Mouse (Mus musculus) mouse embryonic stem cell (cell line): ENCODE measurements around the gene Slc30a2.
"Not testable (repeated sequence)": the region's sequence is repeated elsewhere in the genome, so short reads cannot be mapped to it uniquely, and the experiment has no call there.

ENCODE experiments used
- in situ Hi-C, 2 experiments: fragments of 300-500 bp; cut with MboI; formaldehyde crosslinking; loops; 1 replicate in 1 of 2; 3 replicates in 1 of 2; pipeline ENCODE4 v1.14.3; 2019 to 2020; ENCODE audit warnings: low sequenced_read_pairs in 2 of 2, low pct_unique_long_range_greater_than_20kb in 1 of 2, mixed read lengths in 1 of 2; ENCODE audit not compliant: unreplicated experiment in 1 of 2

Slc30a2 gene

DNA sequence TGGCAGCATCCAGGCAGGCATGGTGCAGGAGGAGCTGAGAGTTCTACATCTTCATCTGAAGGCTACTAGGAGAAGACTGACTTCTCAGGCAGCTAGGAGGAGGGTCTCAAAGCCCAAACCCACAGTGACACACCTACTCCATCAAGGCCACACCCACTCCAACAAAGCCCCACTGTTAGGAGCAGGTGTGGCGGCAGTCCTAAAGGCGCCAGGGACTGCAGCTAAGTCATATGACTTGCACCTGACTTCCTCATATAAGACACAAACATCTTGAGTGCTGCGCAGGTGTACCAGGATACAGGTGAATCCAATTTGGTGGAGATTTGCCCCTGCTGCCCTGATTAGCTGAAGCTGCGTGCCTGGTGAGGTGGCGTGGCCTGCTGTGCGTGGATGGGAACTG, 40.8 kb downstream of the Slc30a2 start, which contains the start of gene Extl1:
Gene Extl1, minus strand, starts transcription at position 101 of the 400 bp plus-strand sequence.
- in situ Hi-C loops = not testable (repeated sequence)

- in situ Hi-C loops = no loop called here
These were observed 44.3 kb downstream of the Slc30a2 start for GRCm38 (mm10) chr4:134387268-134387667.

- in situ Hi-C loops = no loop called here
These were observed 45.4 kb downstream of the Slc30a2 start for GRCm38 (mm10) chr4:134388397-134388796.

GRCm38 (mm10) chr4:134391636-134392035, 48.7 kb downstream of the Slc30a2 start:
- in situ Hi-C loops = loop anchor here (5.0 to 10.0 kb wide), 2 partner anchors 77 to 84 kb away; partner anchors contain the start of gene Trim63 (in 1 of the 2)

DNA sequence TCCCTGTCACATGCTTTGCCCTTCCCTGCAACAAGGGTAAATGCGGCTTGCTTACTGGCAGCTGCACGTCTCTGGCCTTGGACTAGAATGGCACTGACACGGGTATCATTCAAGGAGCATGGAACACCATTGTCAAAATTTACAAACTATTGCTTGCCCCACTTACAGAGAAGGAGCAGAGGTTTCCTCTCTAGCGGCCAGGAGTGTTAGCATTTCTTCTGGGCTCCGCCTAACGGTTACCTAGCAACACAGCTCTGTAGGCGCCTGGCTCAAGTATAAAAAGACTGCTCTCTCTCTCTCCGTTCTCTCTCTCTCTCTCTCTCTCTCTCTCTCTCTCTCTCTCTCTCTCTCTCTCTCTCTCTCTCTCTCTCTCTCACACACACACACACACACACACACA, 49.6 kb downstream of the Slc30a2 start:
- in situ Hi-C loops = loop anchor here (5.0 to 10.0 kb wide), 2 partner anchors 78 to 85 kb away; partner anchors contain the start of gene Trim63 (in 1 of the 2)

- in situ Hi-C loops = loop anchor here (5.0 to 10.0 kb wide), 2 partner anchors 78 to 86 kb away; partner anchors contain the start of gene Trim63 (in 1 of the 2)
These were observed 50.0 kb downstream of the Slc30a2 start for GRCm38 (mm10) chr4:134393026-134393425.

- in situ Hi-C loops = loop anchor here in 1 of 2 experiments (10.0 kb wide), 1 partner anchor 80 kb away; the partner anchor contains the start of gene Trim63
These were observed 52.2 kb downstream of the Slc30a2 start for GRCm38 (mm10) chr4:134395142-134395541.

DNA sequence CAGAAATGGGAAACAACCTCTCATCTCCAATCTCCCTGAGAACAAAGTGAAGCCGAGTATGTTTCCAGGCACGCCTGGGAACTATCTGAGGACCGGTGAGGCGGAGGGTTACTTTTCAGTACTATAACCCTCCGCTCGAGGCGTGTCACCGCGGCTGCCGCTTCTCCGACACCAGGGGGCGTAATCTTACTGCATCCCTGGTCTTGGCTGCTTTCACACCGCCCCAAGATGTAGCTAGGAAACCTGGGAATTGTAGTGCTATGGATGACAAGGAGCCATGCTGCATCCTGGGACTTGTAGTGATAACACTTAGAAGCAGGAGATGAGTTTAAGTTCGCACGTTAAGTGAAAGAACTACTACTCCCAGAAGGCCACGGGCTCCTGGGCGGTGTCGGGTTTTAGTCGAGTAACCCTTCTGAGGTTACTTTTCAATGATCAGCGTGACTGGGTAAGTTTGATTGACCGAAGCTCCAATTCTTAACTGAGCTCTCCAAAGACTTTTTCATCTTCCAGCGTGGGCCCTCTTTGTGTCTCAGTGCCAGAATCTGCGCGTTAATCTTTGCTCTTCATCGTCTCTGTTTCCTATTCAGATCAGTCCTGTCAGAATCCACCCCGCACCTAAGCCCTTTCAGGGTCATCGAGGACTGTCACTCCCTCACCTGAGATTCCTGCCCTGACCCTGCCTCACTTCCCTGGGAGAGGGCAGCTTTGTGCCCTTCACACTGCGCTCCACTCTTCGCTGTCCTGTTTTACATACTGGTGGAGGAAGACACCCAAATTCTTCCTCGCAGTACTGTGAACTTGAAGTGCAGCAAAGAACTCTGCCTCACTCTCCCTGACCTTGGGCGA, 53.2 kb downstream of the Slc30a2 start, which contains the start of gene Pafah2:
Gene Pafah2, plus strand, starts transcription at position 344 of the 849 bp plus-strand sequence.
- in situ Hi-C loops = loop anchor here in 1 of 2 experiments (10.0 kb wide), 1 partner anchor 81 kb away; the partner anchor contains the start of gene Trim63

DNA sequence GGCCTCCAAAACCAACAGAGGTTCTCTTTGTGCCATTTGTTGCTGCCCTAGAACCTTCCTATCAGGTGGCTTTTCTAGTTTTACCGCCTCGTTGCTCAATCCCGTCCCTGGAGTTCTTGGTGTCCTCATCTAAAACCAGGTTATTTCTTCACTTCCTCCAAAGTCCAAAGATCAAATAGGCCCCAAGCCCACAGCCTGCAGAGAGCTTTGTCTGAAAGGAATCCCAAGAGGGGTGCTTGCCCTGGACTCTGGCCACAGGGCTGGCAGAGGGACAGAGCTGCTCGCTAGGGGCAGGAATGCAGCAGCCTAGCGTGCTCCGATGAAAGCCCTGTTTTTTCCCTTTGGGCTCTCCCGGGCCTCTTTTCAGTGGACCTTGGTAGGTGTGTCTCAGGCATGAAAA, 54.1 kb downstream of the Slc30a2 start:
- in situ Hi-C loops = loop anchor here in 1 of 2 experiments (10.0 kb wide), 1 partner anchor 82 kb away; the partner anchor contains the start of gene Trim63

DNA sequence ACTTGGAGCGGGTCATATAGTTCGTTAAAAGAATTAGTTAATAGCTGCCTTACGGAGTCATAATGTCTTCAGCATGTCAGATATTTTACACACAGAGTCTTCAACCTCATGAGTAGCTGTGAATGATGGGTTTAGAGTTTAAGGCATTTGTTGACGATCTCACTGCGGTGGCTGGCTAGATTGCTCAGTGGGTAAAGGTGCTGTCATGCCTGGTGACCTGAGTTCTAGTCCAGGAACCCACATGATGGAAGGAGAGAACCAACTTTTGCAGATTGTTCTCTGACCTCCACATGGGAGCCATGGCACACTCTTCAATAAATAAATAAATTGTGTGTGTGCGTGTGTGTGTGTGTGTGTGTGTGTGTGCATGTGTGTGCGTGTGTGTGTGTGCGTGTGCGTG, 54.8 kb downstream of the Slc30a2 start:
- in situ Hi-C loops = loop anchor here in 1 of 2 experiments (10.0 kb wide), 1 partner anchor 83 kb away; the partner anchor contains the start of gene Trim63

- in situ Hi-C loops = loop anchor here in 1 of 2 experiments (5.0 kb wide), 1 partner anchor 77 kb away; no protein-coding TSS in a partner anchor
These were observed 57.2 kb downstream of the Slc30a2 start for GRCm38 (mm10) chr4:134400206-134400605.

GRCm38 (mm10) chr4:134401181-134401661, 58.2 kb downstream of the Slc30a2 start:
- in situ Hi-C loops = loop anchor here in 1 of 2 experiments (5.0 kb wide), 1 partner anchor 76 kb away; no protein-coding TSS in a partner anchor

DNA sequence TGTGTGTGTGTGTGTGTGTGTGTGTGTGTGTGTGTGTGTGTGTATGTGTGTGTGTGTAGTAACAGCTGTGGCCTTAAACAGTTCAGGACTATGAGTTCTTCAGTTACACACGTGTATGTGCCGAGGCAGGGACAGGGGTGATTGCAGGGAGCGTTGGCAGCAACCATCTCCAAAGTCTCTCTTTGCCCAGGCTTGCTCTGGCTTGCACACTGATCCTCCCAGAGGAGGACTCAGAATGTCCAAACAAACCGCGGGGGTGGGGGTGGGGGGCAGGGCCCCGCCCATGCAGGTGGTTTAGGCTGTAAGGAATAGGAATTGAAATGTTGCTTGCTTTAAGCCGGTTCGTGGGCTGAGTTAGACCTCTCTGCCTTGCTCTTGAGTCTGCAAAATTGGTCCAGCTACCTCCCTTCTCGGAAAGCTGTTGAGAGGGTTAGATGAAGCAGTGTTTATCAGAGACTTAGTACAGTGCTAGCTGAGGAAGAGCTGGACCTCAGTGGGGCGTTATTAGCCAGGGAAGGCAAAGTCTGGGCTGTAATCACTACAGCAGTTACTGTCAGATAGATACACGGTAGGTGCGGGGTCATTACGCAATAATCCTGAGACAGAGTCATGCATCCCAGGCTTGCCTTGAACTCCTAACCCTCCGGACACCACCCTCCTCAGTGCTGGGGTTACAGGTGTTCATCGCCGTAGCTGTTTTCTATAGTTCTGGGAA, 59.0 kb downstream of the Slc30a2 start:
- in situ Hi-C loops = loop anchor here in 1 of 2 experiments (5.0 kb wide), 1 partner anchor 75 kb away; no protein-coding TSS in a partner anchor

DNA sequence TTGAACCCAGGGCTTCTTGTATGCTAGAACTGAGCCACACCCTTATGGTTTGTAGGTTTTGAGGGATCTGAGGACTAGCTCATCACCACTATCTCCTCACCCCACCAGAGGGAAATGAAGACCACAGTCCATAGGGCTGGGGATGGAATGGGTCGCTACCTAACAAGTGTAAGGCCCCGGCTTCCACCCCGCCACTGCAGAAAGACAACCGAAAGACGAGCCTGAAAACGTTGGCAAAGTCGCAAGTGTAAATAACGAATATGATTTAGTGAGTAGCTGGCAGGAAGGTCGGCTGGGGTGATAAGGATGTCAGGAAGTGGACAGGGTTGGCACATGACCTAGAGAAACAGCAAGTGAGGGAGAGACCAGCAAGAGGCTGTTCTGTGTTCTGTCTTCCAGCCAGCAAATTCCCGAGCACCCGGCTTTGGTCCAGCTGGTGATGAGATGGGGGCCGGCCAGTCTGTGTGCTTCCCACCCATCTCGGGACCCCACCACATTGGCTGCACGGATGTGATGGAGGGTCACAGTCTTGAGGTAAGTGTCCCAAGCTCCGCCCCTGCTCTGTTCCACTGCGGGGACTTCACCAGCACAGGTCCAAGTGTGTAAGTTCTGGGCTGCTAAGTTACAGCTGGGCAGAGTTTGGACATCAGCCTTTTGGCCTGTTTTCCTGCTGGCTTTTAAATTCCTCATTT, 59.7 kb downstream of the Slc30a2 start:
- in situ Hi-C loops = loop anchor here in 1 of 2 experiments (5.0 kb wide), 1 partner anchor 75 kb away; no protein-coding TSS in a partner anchor

GRCm38 (mm10) chr4:134403721-134404120, 60.7 kb downstream of the Slc30a2 start:
- in situ Hi-C loops = loop anchor here in 1 of 2 experiments (5.0 kb wide), 1 partner anchor 74 kb away; no protein-coding TSS in a partner anchor
